8 mouse cellular contexts compared by ENCODE assay signal in genomic region chr17:48467395-48468231, GRCm38 (mm10). TPM values are rescaled to one million over a fixed set of nuclear protein-coding genes. Genes with fewer than 3 reads are reported as not detected.
DNase-seq lines count a peak whose midpoint lies in the region; ATAC-seq and TF ChIP-seq lines count a peak whose summit lies in the region.

No protein-coding gene starts in this region.

- peaks cover 31% of the 10 kb centered on the region for H3K27me3 ChIP-seq in E14TG2a.4 (ENCODE audit: insufficient read depth, low read length)
- H3K27me3 ChIP-seq in forebrain, embryonic 14.5 days (replicated peaks; ENCODE audit: control insufficient read depth, insufficient read depth, low read length) = no peaks in the 10 kb centered on the region
- H3K27me3 ChIP-seq in liver, postnatal 0 days (ENCODE audit: insufficient read depth, low read length) = no peaks in the 10 kb centered on the region
- H3K27me3 ChIP-seq in neural tube, embryonic 15.5 days (replicated peaks) = peaks cover 5% of the 10 kb centered on the region

- H3K27ac ChIP-seq in forebrain, embryonic 14.5 days (ENCODE audit: low read depth, low read length) = no peak overlapping the region
- no peak overlapping the region for H3K27ac ChIP-seq in liver, postnatal 0 days (ENCODE audit: low read depth)
- no peak overlapping the region for H3K27ac ChIP-seq in neural tube, embryonic 15.5 days (replicated peaks)

- peak; percentile 81 for ATAC-seq in cerebellum, adult (ENCODE audit: insufficient number of reproducible peaks, low FRiP score, low TSS enrichment)
- peak; percentile 88 for ATAC-seq in forebrain, embryonic 14.5 days
- ATAC-seq in liver, postnatal 0 days = peak; percentile 82
- ATAC-seq in neural tube, embryonic 15.5 days (ENCODE audit: low FRiP score) = peak; percentile 88

- peak overlapping the region; percentile 74 for H3K4me3 ChIP-seq in E14TG2a.4 (replicated peaks; ENCODE audit: low read length)
- H3K4me3 ChIP-seq in forebrain, embryonic 14.5 days (ENCODE audit: low read depth, low read length) = no peak overlapping the region
- H3K4me3 ChIP-seq in liver, postnatal 0 days (ENCODE audit: low read depth, low read length) = peak overlapping the region; percentile 6
- H3K4me3 ChIP-seq in neural tube, embryonic 15.5 days (replicated peaks) = peak overlapping the region; percentile 16; the same call in 1 of the 2 replicates

- TF ChIP-seq CTCF in E14TG2a.4 (conservative IDR thresholded peaks at IDR 0.05; ENCODE audit: low read length) = peak; percentile 93
- TF ChIP-seq CTCF in liver, postnatal 0 days (IDR thresholded peaks at IDR 0.05; ENCODE audit: low read depth) = peak; percentile 98

- intact Hi-C loops in heart, postnatal 14 days (cut with DNase I) = loop anchor here (1.0 to 10.0 kb wide), 3 partner anchors 51 to 937 kb away; no protein-coding TSS in a partner anchor

- H3K4me1 ChIP-seq in E14TG2a.4 (replicated peaks; ENCODE audit: low read depth, low read length) = peaks cover 16% of the 10 kb centered on the region
- H3K4me1 ChIP-seq in forebrain, embryonic 14.5 days (ENCODE audit: control insufficient read depth, insufficient read depth, low read length) = no peaks in the 10 kb centered on the region
- H3K4me1 ChIP-seq in liver, postnatal 0 days (ENCODE audit: insufficient read depth) = peaks cover 10% of the 10 kb centered on the region
- H3K4me1 ChIP-seq in neural tube, embryonic 15.5 days = peaks cover 18% of the 10 kb centered on the region

- peak overlapping the region; percentile 36 for H3K4me2 ChIP-seq in forebrain, embryonic 14.5 days (ENCODE audit: low read length)
- peak overlapping the region; percentile 63 for H3K4me2 ChIP-seq in liver, postnatal 0 days (ENCODE audit: low read depth, low read length)
- H3K4me2 ChIP-seq in neural tube, embryonic 15.5 days = peak overlapping the region; percentile 47

- H3K9ac ChIP-seq in forebrain, embryonic 14.5 days (ENCODE audit: low read length) = no peak overlapping the region
- peak overlapping the region; percentile 26; the same call in 1 of the 2 replicates for H3K9ac ChIP-seq in liver, postnatal 0 days (replicated peaks)
- 0 out of 2 replicates have a peak overlapping the region, but pooled peaks have one; percentile 20 for H3K9ac ChIP-seq in neural tube, embryonic 15.5 days (replicated peaks)

- H3K9me3 ChIP-seq in E14TG2a.4 (ENCODE audit: low read length) = no peaks in the 10 kb centered on the region
- no peaks in the 10 kb centered on the region for H3K9me3 ChIP-seq in forebrain, embryonic 14.5 days (replicated peaks; ENCODE audit: control insufficient read depth, low read length)
- no peaks in the 10 kb centered on the region for H3K9me3 ChIP-seq in liver, postnatal 0 days (ENCODE audit: low read length)
- H3K9me3 ChIP-seq in neural tube, embryonic 15.5 days (replicated peaks) = no peaks in the 10 kb centered on the region

- no peaks in the 10 kb centered on the region for H3K36me3 ChIP-seq in E14TG2a.4 (ENCODE audit: insufficient read depth, low read length)
- no peaks in the 10 kb centered on the region for H3K36me3 ChIP-seq in forebrain, embryonic 14.5 days (ENCODE audit: control insufficient read depth, insufficient read depth, low read length)
- no peaks in the 10 kb centered on the region for H3K36me3 ChIP-seq in liver, postnatal 0 days (replicated peaks; ENCODE audit: insufficient read depth, low read length)
- H3K36me3 ChIP-seq in neural tube, embryonic 15.5 days = no peaks in the 10 kb centered on the region

- peak; percentile 86 for DNase-seq in forebrain, embryonic 14.5 days (ENCODE audit: low spot score)
- peak; percentile 85 to 93 for DNase-seq in heart, postnatal 14 days
- DNase-seq in layer of hippocampus, adult 11-12 months (ENCODE audit: low spot score) = peak; percentile 85
- DNase-seq in liver, postnatal 0 days = peak; percentile 88
- peak; percentile 93 for DNase-seq in testis, postnatal 10 days (ENCODE audit: low spot score)

- TF ChIP-seq EP300 in liver, postnatal 0 days (IDR thresholded peaks at IDR 0.05; ENCODE audit: low read depth) = no peak

- 10% methylated on average over 22 of the region's 22 CpGs for whole genome bisulfite sequencing in forebrain, embryonic 14.5 days
- WGBS in liver, postnatal 0 days (ENCODE audit: insufficient replicate concordance) = 11% methylated on average over 22 of the region's 22 CpGs
- 10% methylated on average over 22 of the region's 22 CpGs for whole genome bisulfite sequencing in neural tube, embryonic 15.5 days

RNA-seq across cellular contexts. Expression of gene Unc5cl, which starts 12.9 kb away (rescaled TPM):
- polyA plus RNA-seq in forebrain, embryonic 14.5 days (2014; fragmentation: Nextera tagmentation; extraction: Ambion mirVana) = 0.17 and 0.50 TPM in 2 replicates
- total RNA-seq in heart, postnatal 14 days (2021) = under 1 TPM; 0.17 to 0.83 TPM
- 0.68 and 0.92 TPM in 2 replicates for polyA plus RNA-seq in liver, postnatal 0 days (2015; fragmentation: Nextera tagmentation; extraction: Ambion mirVana)
- polyA plus RNA-seq in neural tube, embryonic 15.5 days (2015; fragmentation: Nextera tagmentation; extraction: Ambion mirVana) = 0.18 and 4.4 TPM in 2 replicates

RNA-seq across cellular contexts. Expression of gene Tspo2, which starts 16.3 kb away (rescaled TPM):
- 1.6 and 2.6 TPM in 2 replicates for polyA plus RNA-seq in forebrain, embryonic 14.5 days (2014; fragmentation: Nextera tagmentation; extraction: Ambion mirVana)
- total RNA-seq in heart, postnatal 14 days (2021) = 1 to 10 TPM in 1 of 2 experiments, under 1 TPM in 1; 0.96 to 1.8 TPM
- polyA plus RNA-seq in liver, postnatal 0 days (2015; fragmentation: Nextera tagmentation; extraction: Ambion mirVana) = 61.1 and 65.2 TPM in 2 replicates
- polyA plus RNA-seq in neural tube, embryonic 15.5 days (2015; fragmentation: Nextera tagmentation; extraction: Ambion mirVana) = 0.69 and 1.1 TPM in 2 replicates

RNA-seq across cellular contexts. Expression of gene Apobec2, which starts 34.9 kb away (rescaled TPM):
- polyA plus RNA-seq in forebrain, embryonic 14.5 days (2014; fragmentation: Nextera tagmentation; extraction: Ambion mirVana) = 0.24 and 0.46 TPM in 2 replicates
- 100 to 1,000 TPM; 243 TPM for total RNA-seq in heart, postnatal 14 days (2021)
- 0.25 and 3.6 TPM in 2 replicates for polyA plus RNA-seq in liver, postnatal 0 days (2015; fragmentation: Nextera tagmentation; extraction: Ambion mirVana)
- 3.7 and 5.1 TPM in 2 replicates for polyA plus RNA-seq in neural tube, embryonic 15.5 days (2015; fragmentation: Nextera tagmentation; extraction: Ambion mirVana)

RNA-seq across cellular contexts. Expression of gene Oard1, which starts 57.8 kb away (rescaled TPM):
- polyA plus RNA-seq in forebrain, embryonic 14.5 days (2014; fragmentation: Nextera tagmentation; extraction: Ambion mirVana) = 59.2 and 73.6 TPM in 2 replicates
- 10 to 100 TPM; 10.7 to 12.9 TPM for total RNA-seq in heart, postnatal 14 days (2021)
- 29.7 and 30.1 TPM in 2 replicates for polyA plus RNA-seq in liver, postnatal 0 days (2015; fragmentation: Nextera tagmentation; extraction: Ambion mirVana)
- 29.4 and 39.3 TPM in 2 replicates for polyA plus RNA-seq in neural tube, embryonic 15.5 days (2015; fragmentation: Nextera tagmentation; extraction: Ambion mirVana)

RNA-seq across cellular contexts. Expression of gene Nfya, which starts 57.9 kb away (rescaled TPM):
- polyA plus RNA-seq in forebrain, embryonic 14.5 days (2014; fragmentation: Nextera tagmentation; extraction: Ambion mirVana) = 20.7 and 23.2 TPM in 2 replicates
- total RNA-seq in heart, postnatal 14 days (2021) = 10 to 100 TPM; 24.3 to 26.5 TPM
- polyA plus RNA-seq in liver, postnatal 0 days (2015; fragmentation: Nextera tagmentation; extraction: Ambion mirVana) = 3.2 and 3.7 TPM in 2 replicates
- 9.1 and 9.5 TPM in 2 replicates for polyA plus RNA-seq in neural tube, embryonic 15.5 days (2015; fragmentation: Nextera tagmentation; extraction: Ambion mirVana)

Comparison
In these comparisons a context has a peak if more than half of its experiments do, and no peak if none do; other contexts are left out.
1. RNA of gene Tspo2, which starts 16.3 kb away (polyA plus RNA-seq): 61.1 to 65.2 TPM in liver, postnatal 0 days; 1.6 to 2.6 TPM in forebrain, embryonic 14.5 days and 0.69 to 1.1 TPM in neural tube, embryonic 15.5 days; every median in the first group is over 10 times any median in the second.
2. Peak in every context shown above with its lines, with median percentiles within 50 percentile points of each other: ATAC-seq, DNase-seq and H3K4me2 ChIP-seq.